Mouse (Mus musculus): ENCODE results near the gene Tmem107. TPM values are rescaled to one million over a fixed set of nuclear protein-coding genes. Genes with fewer than 3 reads are reported as not detected.

The Tmem107 gene
- polyA plus RNA-seq, 1 experiment from 2014 or later: 101 TPM

- H3K9ac ChIP-seq (ENCODE audit: low read length): peak overlapping the region; percentile 67
- H3K36me3 ChIP-seq (ENCODE audit: control insufficient read depth, insufficient read depth, low read length): no peaks in the 10 kb centered on the region
- H3K27ac ChIP-seq (ENCODE audit: low read length): peak overlapping the region; percentile 81
- H3K9me3 ChIP-seq (ENCODE audit: control insufficient read depth, low read length): no peaks in the 10 kb centered on the region
- H3K4me2 ChIP-seq (ENCODE audit: low read depth, low read length): peak overlapping the region; percentile 81
- H3K4me3 ChIP-seq (ENCODE audit: low read length): peak overlapping the region; percentile 78
- peaks cover 18% of the 10 kb centered on the region for H3K4me1 ChIP-seq (replicated peaks; ENCODE audit: control insufficient read depth, insufficient read depth, low read length)
- no peak for ATAC-seq (ENCODE audit: low read depth)
- 54% methylated on average over 2 of the region's 2 CpGs for WGBS
- H3K27me3 ChIP-seq (ENCODE audit: control insufficient read depth, insufficient read depth, low read depth, low read length): no peaks in the 10 kb centered on the region
Observed at GRCm38 (mm10) chr11:69058265-69058664, 12.3 kb upstream of the Tmem107 start.

GRCm38 (mm10) chr11:69058729-69059356, 11.8 kb upstream of the Tmem107 start:
- H3K9ac ChIP-seq (ENCODE audit: low read length): peak overlapping the region; percentile 67
- peak overlapping the region; percentile 78 for H3K4me3 ChIP-seq (ENCODE audit: low read length)
- H3K27me3 ChIP-seq (ENCODE audit: control insufficient read depth, insufficient read depth, low read depth, low read length): no peaks in the 10 kb centered on the region
- WGBS: 1% methylated on average over 19 of the region's 19 CpGs
- peak overlapping the region; percentile 81 for H3K4me2 ChIP-seq (ENCODE audit: low read depth, low read length)
- peak overlapping the region; percentile 81 for H3K27ac ChIP-seq (ENCODE audit: low read length)
- ATAC-seq (ENCODE audit: low read depth): peak; percentile 8
- H3K9me3 ChIP-seq (ENCODE audit: control insufficient read depth, low read length): no peaks in the 10 kb centered on the region
- no peaks in the 10 kb centered on the region for H3K36me3 ChIP-seq (ENCODE audit: control insufficient read depth, insufficient read depth, low read length)
- peaks cover 18% of the 10 kb centered on the region for H3K4me1 ChIP-seq (replicated peaks; ENCODE audit: control insufficient read depth, insufficient read depth, low read length)

DNA sequence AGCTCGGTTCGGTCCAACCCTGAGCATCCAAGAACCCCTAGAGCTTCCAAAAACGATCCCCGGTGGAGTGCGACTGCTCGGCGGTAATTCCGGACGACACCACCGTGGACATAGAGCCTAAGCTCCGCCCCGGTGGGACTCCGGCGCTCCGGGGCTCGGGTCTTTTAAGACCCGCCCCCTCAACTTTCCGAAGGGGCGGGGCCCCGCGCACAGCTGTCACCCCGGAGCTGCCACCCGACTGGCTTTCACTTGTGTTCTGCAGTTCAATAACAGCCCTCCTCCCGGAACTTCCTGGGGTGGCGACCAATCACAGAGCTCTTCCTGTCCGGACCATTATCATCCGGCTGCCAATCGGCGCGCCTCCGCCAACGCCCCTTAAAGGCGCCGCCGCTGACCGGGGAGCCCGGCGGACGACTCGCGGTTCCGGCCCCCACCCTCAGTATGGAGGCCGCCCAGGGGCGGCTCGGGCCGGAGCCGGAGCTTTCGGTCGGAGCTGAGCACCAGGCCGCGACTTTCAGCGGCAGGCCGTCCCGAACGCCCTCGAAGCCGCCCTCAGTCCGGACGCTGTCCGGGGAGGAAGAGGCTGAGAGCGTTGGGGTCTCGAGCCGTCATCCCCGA, 11.1 kb upstream of the Tmem107 start, which contains the start of gene Borcs6:
Borcs6 (plus strand) TSS at position 361 of the 618 bp plus-strand sequence.
- peak within 1 kb of the TSS; percentile 86 for H3K9ac ChIP-seq (ENCODE audit: low read length)
- whole genome bisulfite sequencing: under 1% methylated on average over 61 of the region's 64 CpGs
- no peaks in the 10 kb centered on the region for H3K27me3 ChIP-seq (ENCODE audit: control insufficient read depth, insufficient read depth, low read depth, low read length)

DNA sequence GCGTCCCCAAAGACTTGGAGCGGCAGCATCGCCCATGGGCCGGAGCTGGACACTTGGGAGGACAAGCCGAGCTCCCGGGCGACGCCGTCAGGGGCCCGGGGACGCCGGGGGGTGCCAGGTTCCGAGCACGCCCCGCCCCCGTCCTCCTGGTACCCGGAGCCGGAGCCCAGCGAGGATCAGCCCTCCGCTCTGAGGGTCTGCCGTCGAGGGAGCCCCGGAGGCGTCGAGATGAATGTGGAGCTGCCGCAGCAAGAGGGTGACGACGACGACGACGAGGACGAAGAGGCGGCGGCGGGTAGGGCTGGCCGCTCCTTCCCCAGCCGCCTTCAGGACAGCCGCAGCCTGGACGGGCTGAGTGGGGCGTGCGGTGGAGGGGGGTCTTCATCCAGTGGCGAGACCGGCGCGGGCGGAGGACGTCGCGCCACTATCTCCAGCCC, 10.6 kb upstream of the Tmem107 start:
- H3K27me3 ChIP-seq (ENCODE audit: control insufficient read depth, insufficient read depth, low read depth, low read length): no peaks in the 10 kb centered on the region
- H3K4me1 ChIP-seq (replicated peaks; ENCODE audit: control insufficient read depth, insufficient read depth, low read length): peaks cover 21% of the 10 kb centered on the region
- no peaks in the 10 kb centered on the region for H3K36me3 ChIP-seq (ENCODE audit: control insufficient read depth, insufficient read depth, low read length)
- H3K9me3 ChIP-seq (ENCODE audit: control insufficient read depth, low read length): no peaks in the 10 kb centered on the region
- WGBS: 0% methylated on average over 49 of the region's 49 CpGs
- peak overlapping the region; percentile 95 for H3K27ac ChIP-seq (ENCODE audit: low read length)
- ATAC-seq (ENCODE audit: low read depth): peak; percentile 10
- H3K4me2 ChIP-seq (ENCODE audit: low read depth, low read length): peak overlapping the region; percentile 83
- peak overlapping the region; percentile 78 for H3K4me3 ChIP-seq (ENCODE audit: low read length)
- H3K9ac ChIP-seq (ENCODE audit: low read length): peak overlapping the region; percentile 86

More for the DNA sequence above, 11.1 kb upstream of the Tmem107 start, which contains the start of gene Borcs6:
- peaks cover 19% of the 10 kb centered on the region for H3K4me1 ChIP-seq (replicated peaks; ENCODE audit: control insufficient read depth, insufficient read depth, low read length)
- peak; percentile 92 for ATAC-seq (ENCODE audit: low read depth)
- H3K9me3 ChIP-seq (ENCODE audit: control insufficient read depth, low read length): no peaks in the 10 kb centered on the region
- H3K4me3 ChIP-seq (ENCODE audit: low read length): peak within 1 kb of the TSS; percentile 78
- peak within 1 kb of the TSS; percentile 95 for H3K27ac ChIP-seq (ENCODE audit: low read length)
- H3K4me2 ChIP-seq (ENCODE audit: low read depth, low read length): peak within 1 kb of the TSS; percentile 83
- H3K36me3 ChIP-seq (ENCODE audit: control insufficient read depth, insufficient read depth, low read length): no peaks in the 10 kb centered on the region

DNA sequence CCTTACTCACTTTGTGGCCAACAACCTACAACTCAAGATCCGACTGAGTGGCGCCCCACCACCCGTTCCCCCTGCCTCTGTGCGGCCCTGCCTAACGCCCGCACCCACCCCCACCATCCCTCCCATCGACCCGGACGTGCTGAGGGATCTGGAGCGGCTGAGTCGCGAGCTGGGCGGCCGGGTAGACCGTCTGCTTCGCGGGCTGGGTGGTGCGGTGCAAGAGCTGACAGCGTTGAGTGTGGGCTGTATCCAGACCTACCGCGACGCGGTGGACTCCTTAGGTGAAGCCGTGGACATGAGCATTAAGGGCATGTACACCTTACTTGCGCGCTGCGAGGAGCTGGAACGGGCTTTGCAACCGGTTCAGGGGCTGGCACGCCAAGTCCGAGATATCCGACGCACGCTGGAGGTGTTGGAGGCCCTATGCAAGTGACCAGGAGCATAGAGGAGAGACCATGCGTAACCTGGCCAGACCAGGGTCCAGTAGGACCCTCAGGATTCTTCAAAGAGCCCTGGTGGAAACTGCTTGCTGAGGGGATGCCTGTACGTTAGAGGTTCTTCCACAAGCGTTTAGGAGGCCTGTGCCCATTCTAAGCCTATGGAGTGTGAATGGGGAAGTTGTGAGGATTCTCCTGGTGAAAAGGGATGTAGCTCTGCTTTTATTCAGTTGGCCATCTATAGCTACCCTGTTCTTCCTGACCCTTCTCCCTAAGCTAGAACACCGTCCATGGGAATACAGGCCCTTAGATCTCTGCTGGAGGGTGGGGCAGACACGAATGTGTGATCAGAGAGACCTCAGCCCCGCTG, 10.0 kb upstream of the Tmem107 start:
- WGBS: 2% methylated on average over 40 of the region's 40 CpGs
- Histone ChIP-seq H3K27me3 (ENCODE audit: control insufficient read depth, insufficient read depth, low read depth, low read length) (no peaks in the 10 kb centered on the region), H3K4me2 (ENCODE audit: low read depth, low read length) (peak overlapping the region; percentile 83), H3K4me1 (replicated peaks; ENCODE audit: control insufficient read depth, insufficient read depth, low read length) (peaks cover 22% of the 10 kb centered on the region), H3K36me3 (ENCODE audit: control insufficient read depth, insufficient read depth, low read length) (no peaks in the 10 kb centered on the region), H3K9me3 (ENCODE audit: control insufficient read depth, low read length) (no peaks in the 10 kb centered on the region), H3K27ac (ENCODE audit: low read length) (peak overlapping the region; percentile 95), H3K9ac (ENCODE audit: low read length) (peak overlapping the region; percentile 86), H3K4me3 (ENCODE audit: low read length) (peak overlapping the region; percentile 78)
- ATAC-seq (ENCODE audit: low read depth): no peak

GRCm38 (mm10) chr11:69061255-69061912, 9.2 kb upstream of the Tmem107 start:
- no peaks in the 10 kb centered on the region for H3K9me3 ChIP-seq (ENCODE audit: control insufficient read depth, low read length)
- H3K27ac ChIP-seq (ENCODE audit: low read length): no peak overlapping the region
- H3K36me3 ChIP-seq (ENCODE audit: control insufficient read depth, insufficient read depth, low read length): no peaks in the 10 kb centered on the region
- no peaks in the 10 kb centered on the region for H3K27me3 ChIP-seq (ENCODE audit: control insufficient read depth, insufficient read depth, low read depth, low read length)
- peak overlapping the region; percentile 78 for H3K4me3 ChIP-seq (ENCODE audit: low read length)
- peaks cover 30% of the 10 kb centered on the region for H3K4me1 ChIP-seq (replicated peaks; ENCODE audit: control insufficient read depth, insufficient read depth, low read length)
- 14% methylated on average over 17 of the region's 17 CpGs for WGBS
- no peak for ATAC-seq (ENCODE audit: low read depth)
- H3K4me2 ChIP-seq (ENCODE audit: low read depth, low read length): peak overlapping the region; percentile 83
- peak overlapping the region; percentile 86 for H3K9ac ChIP-seq (ENCODE audit: low read length)

DNA sequence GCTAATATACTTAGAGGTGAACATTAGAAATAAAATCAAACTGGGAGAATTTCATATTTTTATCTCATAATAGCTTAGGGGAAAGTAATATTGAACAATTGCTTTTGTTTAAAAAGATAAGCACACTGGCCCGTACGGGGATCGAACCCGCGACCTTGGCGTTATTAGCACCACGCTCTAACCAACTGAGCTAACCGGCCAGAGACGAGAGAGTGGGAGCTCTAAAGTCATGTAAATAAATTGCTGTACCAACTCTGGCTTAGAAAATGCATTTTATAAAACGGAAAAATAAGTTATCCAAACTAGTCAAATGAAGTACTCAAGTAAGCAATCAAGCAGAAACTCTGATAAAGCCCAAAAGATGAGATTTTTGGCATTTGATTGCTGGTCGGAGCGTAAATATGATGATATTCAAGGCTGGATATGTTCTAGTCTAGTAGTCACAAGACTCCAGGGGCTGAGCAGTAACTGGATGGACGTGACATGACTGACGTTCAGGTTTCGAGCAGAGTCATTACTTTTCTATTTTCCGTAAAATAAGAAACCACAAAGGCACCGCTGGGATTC, 8.3 kb upstream of the Tmem107 start:
- H3K27ac ChIP-seq (ENCODE audit: low read length): peak overlapping the region; percentile 61
- H3K36me3 ChIP-seq (ENCODE audit: control insufficient read depth, insufficient read depth, low read length): no peaks in the 10 kb centered on the region
- H3K4me3 ChIP-seq (ENCODE audit: low read length): peak overlapping the region; percentile 73
- H3K4me1 ChIP-seq (replicated peaks; ENCODE audit: control insufficient read depth, insufficient read depth, low read length): peaks cover 34% of the 10 kb centered on the region
- H3K9me3 ChIP-seq (ENCODE audit: control insufficient read depth, low read length): no peaks in the 10 kb centered on the region
- no peak for ATAC-seq (ENCODE audit: low read depth)
- H3K4me2 ChIP-seq (ENCODE audit: low read depth, low read length): peak overlapping the region; percentile 63
- peak overlapping the region; percentile 45; the same call in 1 of the 2 replicates for H3K9ac ChIP-seq (ENCODE audit: low read length)
- under 1% methylated on average over 17 of the region's 17 CpGs for WGBS
- H3K27me3 ChIP-seq (ENCODE audit: control insufficient read depth, insufficient read depth, low read depth, low read length): no peaks in the 10 kb centered on the region

GRCm38 (mm10) chr11:69062761-69063224, 7.8 kb upstream of the Tmem107 start:
- H3K4me2 ChIP-seq (ENCODE audit: low read depth, low read length): peak overlapping the region; percentile 63
- WGBS: 0% methylated on average over 19 of the region's 19 CpGs

More at GRCm38 (mm10) chr11:69062761-69063224, 7.8 kb upstream of the Tmem107 start:
- H3K9ac ChIP-seq (ENCODE audit: low read length): peak overlapping the region; percentile 67
- H3K4me3 ChIP-seq (ENCODE audit: low read length): peak overlapping the region; percentile 73
- H3K27me3 ChIP-seq (ENCODE audit: control insufficient read depth, insufficient read depth, low read depth, low read length): no peaks in the 10 kb centered on the region
- peak overlapping the region; percentile 85 for H3K27ac ChIP-seq (ENCODE audit: low read length)
- H3K4me1 ChIP-seq (replicated peaks; ENCODE audit: control insufficient read depth, insufficient read depth, low read length): peaks cover 37% of the 10 kb centered on the region
- H3K36me3 ChIP-seq (ENCODE audit: control insufficient read depth, insufficient read depth, low read length): no peaks in the 10 kb centered on the region
- ATAC-seq (ENCODE audit: low read depth): peak; percentile 61
- no peaks in the 10 kb centered on the region for H3K9me3 ChIP-seq (ENCODE audit: control insufficient read depth, low read length)
